Mouse (Mus musculus) brain, embryonic 14.5 days (tissue): ENCODE results near the gene Tmem30c.

Source experiments
- CTCF ChIP-seq: fragments of 200-500 bp; IDR thresholded peaks from 2 replicates; pipeline ENCODE4 v1.5.1; 2012; ENCODE audit warnings: inconsistent platforms, mild to moderate bottlenecking, moderate library complexity, borderline replicate concordance; ENCODE audit not compliant: insufficient read depth, insufficient read length; ENCODE audit errors: extremely low read depth
- POLR2A ChIP-seq: fragments of 200-500 bp; IDR thresholded peaks from 2 replicates; pipeline ENCODE4 v1.6.1; 2012; ENCODE audit warnings: mild to moderate bottlenecking, inconsistent platforms, borderline replicate concordance; ENCODE audit not compliant: poor library complexity, insufficient read depth, insufficient read length, severe bottlenecking; ENCODE audit errors: extremely low read depth

- TF ChIP-seq POLR2A (no peak), CTCF (no peak)
These were observed 12.8 kb upstream of the Tmem30c start for GRCm38 (mm10) chr16:57305463-57305862.
